Mouse (Mus musculus) thymus, postnatal 0 days (tissue): ENCODE measurements around the gene Rbm20. TPM values are rescaled to one million over a fixed set of nuclear protein-coding genes. Genes with fewer than 3 reads are reported as not detected.
"Not testable (repeated sequence)": the region's sequence is repeated elsewhere in the genome, so short reads cannot be mapped to it uniquely, and the experiment has no call there.

Experiments used
- DNase-seq: peaks from one replicate; pipeline ENCODE4 v3.0.0-alpha.2; 2015; ENCODE audit warnings: low spot score
- polyA plus RNA-seq: library from polyadenylated mRNA; unstranded; fragments of >200 nt; fragmentation: Nextera tagmentation; extraction: Ambion mirVana; gene quantifications from 2 replicates; pipeline ENCODE4 v1.2.1, GENCODE M21; 2015

The Rbm20 gene
- polyA plus RNA-seq, 1 experiment from 2014 or later = 1.8 TPM

DNA sequence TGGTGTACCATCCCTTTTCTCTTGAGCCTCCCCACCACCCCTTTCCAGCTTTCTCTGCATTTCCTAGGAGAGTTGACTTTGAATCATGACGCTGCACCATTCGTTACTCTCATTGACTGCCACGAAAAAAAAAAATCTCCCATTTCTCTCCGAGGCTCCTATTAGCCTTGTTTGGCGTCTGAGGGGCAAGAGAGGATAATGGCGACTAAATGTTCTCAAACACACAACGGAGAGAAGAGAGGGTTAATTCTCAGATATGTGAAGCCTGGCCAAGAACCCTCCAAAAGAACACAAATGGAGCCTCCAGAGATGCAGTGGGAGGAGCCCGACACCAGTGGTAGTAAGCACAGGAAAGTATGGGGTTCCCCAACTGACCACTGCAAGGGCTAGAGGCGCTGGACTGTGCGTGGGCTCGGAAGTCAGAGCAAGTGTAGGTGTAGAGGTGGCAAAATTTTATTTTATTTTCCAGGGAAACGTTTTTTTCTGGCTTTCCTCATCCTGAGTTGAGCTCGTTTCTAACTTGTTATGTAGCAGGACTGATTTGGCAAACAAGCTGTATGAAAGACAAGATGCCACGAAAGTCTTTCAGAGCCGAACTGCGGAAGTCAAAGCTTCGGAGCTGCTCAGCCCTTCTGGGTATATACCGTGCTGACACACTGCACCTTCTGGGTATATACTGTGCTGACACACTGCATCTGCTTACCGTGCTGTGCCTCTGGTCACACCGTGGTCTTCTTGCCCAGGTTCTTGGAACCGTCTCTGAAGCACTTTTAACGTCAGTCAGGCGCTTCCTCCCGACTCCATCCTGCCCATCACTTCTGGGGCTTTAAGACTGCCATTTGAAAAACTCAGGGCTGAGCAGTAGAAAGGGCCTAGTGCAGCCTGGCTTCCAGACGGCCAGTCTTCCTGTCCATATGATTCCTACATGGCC, 222.1 kb downstream of the Rbm20 start:
- DNase-seq = no peak

DNA sequence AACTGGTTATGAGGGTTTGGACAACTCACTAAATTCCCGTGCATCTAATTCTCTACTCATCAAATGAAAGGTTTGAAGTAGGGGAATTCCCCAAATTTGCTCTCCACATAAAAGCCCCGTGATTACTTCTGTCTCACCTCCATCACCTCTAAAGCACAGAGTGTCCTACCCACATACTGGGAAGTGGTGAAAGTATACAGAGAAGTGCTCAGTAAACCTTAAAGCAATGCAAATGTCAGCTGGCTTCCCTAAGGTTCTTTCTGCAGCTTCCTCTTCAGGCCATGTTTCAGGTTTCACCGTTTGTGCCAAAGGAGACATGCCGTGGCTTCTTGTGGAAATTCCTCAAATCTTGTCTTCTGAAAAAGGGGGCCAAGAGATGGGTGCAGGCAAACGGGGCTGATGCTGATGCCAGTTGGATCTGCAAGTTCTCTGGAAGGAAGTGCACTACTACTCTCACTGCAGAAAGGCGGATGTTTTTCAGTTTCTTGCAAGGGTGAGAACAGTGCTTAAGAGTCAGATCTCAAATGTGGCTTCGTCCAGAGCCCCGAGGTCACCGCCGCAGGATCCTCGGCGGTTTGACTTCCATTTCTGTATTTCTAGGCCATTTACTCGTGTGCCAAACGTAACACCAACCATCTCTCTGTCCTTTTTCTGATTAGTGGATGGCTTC, 223.0 kb downstream of the Rbm20 start:
- peak; percentile 22 for DNase-seq

DNA sequence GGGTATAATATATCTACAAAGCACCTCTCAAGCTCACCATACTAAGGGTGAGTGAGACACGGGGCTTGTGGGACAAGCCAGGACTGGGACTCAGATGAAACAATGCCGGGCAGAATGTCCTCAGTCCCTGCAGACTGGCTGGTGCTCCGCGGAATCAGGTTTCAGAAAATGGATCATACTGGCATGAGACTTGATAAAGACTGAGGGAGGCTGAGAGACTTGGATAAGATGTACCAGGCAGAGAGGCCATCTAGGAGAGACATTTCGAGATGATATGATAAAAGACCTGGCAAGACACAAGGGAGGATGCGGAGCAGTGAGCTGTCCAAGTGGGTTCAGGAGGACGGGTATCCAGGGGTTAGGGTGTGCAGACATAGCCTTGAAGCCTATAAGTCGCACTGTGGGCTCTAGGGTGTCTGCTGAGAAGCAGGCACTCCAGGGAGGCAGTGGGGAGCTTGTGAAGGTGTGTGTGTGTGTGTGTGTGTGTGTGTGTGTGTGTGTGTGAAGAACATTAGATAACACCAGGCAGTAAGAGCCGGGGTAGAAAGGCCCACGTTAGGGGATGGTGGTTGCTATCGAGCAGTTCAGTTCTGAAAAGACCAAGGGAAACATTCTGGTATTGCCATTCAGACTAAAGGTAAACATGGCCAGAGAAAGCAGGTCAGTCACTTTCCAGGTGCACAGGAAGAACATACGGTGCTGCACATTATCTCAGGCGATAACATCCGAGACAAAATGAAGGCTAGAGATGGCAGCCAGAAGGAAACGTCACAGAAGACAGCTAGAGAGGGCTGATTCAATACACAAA, 225.0 kb downstream of the Rbm20 start:
- peak; percentile 67 for DNase-seq

DNA sequence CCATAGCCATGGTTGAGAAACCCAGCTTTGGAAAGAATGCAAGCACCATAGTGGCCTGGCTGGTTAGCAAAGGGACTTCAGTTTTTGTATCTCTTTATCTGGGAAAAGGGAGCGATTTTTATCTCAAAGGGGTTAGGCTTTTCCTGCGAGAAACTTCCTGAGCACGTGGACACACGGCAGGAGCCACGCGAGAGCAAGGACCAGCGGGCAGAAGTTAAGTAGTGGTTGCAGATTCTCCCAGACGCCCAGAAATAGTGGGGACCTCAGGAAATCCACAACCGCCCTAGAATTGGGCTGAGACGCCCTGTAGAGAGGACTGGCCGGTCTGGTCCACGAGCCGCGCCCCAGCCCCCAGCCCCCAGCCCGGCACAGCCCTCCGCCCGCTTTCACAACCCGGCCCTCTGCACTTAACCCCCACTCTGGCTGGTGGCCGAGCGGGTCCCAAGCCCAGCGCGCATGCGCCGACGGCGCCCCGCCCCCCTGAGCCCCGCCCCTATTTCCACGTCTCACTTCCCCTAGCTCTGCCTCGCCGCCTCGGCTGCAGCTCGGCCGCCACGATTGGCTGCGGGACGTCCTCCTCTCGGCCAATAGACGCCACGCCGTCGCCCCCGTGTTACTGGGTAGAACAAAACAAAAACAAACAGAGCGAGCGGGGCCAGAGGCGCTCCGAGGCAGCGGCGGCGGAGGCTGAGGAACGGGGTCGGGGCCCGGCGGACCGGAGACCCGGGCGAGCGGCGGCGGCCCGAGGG, 225.8 kb downstream of the Rbm20 start:
- peak; percentile 99 for DNase-seq

DNA sequence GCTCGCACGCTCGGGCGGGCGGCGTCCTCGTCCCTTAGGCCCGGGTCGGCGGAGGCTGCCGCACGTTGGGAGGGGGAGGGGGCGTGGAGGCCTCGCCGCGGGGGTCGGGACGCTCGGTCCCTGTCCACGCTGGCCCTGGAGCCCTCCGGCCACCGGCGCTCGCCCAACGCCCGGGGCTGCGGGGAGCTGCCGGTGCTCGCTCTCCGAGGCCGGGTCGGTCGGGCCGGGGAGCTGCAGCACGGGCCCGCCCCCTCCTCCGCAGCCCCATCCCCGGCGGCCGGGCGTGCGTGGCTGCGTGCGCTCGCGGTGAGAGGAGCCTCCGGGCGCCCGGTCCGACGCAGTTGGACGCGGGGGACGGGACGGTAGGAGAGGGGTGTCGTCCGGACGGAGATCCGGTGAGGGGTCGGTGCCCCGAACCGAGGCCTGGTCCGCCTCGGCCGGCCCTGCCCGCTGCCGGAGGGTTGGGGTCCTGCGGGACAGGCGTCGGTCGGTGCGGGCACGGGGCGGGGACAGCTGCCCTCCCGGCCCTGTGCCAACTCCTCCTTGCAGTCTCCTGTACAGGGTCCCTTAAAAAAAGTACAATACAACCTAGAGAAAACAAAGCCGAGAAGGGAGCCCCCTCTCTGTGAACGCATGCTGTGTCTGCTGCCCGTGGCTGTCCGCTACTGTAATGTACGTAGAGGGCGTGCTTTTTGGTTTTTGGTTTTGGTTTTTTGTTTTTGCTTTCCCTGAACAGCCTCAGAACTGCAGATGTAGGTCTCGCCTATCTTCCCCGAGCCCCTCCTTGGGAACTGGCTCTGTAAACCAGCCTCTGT, 226.6 kb downstream of the Rbm20 start:
- peak; percentile 74 for DNase-seq

DNA sequence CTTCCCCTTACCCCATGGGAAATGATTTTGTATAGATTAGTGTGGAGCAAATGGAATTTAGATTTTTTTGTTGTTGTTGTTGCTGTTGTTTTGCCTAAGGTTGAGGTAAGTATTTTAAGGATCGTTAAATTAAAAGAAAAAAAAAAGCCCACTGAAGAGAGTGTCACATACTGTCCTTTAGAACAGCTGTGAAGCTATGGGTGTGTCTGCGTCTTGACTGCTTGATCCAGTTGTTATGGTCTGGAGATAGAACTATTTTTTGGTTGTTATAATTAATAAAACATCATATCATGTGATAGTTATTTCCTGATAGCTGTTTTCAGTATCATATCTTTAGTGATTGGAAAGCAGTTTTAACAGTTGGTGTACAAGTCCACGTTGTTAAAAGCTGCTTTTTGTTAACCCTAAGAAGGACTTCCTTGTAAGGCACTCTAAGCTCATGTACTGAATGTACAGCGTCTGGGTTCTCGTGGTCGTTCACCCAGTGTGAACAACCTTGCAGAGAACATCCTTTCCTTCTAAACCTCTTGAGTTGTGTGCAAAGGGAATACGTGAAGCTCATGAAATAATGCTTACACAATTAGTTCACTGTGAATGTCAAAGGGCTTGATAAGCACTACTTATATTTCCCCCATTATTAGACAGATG, 227.9 kb downstream of the Rbm20 start:
- no peak for DNase-seq

DNA sequence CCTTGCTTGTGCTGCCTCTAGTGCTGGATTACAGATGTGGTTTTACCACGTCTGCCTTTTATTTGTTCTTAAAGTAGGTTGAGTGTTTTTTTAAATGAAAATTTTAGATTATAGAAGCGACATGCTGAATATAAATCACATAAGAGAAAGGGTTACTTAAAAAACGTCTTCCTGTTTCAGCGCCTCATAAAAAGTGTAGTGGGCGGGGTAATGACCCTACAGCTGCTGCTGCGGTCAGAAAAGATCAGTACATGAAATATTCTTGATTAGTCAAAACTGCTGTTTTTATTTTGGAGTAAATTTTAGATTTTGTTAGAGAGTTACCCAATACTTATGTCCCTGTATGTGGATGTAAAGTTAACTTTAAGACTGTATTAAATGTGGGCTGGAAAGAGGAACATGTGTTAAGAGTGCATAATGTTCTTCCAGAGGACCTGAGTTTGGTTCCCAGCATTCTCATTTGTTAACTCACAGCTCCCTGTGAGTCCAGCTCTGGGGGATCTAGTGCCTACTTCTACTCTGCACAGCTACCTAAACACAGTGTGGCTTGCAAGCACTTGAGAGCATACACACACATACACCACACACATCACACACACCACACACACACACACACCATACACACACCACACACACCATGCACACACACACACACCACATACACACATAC, 229.1 kb downstream of the Rbm20 start:
- DNase-seq = no peak

DNA sequence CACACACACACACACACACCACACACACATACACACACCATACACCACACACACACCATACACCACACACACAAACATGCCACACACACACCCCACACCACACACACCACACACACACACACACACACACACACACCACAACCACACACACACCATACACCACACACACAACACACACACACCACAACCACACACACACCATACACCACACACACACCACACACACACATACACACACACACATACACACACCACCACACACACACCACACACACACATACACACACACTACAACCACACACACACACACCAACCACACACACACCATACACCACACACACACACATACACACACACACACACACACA, 229.6 kb downstream of the Rbm20 start:
- not testable (repeated sequence) for DNase-seq

DNA sequence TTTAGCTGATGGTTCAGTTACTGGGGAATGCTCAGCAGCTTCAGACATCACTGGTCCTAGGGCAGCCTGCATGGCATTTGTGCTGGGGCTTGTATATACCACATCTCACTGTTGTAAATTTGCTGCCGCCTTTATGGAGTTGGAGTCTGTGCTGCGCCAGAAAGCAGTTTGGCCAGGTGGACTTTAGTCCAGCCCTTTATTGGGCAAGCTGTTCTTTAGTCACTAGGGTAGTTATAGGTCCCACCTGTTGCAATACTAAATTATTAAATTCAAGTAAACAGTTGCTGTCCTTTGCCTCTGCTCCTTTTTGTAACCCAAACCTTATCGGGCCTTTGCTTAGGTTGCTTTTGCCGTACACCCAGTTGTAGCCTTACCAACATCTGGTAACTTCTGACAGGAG, 237.8 kb downstream of the Rbm20 start:
- DNase-seq = no peak

Other genes starting within 250 kb of the Rbm20 start
- gene Dusp5, start 148.2 kb upstream of the Rbm20 start, polyA plus RNA-seq = 33.2 and 34.4 TPM in 2 replicates
- gene Nutf2-ps1, start 88.2 kb upstream of the Rbm20 start, polyA plus RNA-seq = 267 and 304 TPM in 2 replicates
- gene Smc3, start 76.9 kb upstream of the Rbm20 start, polyA plus RNA-seq = 67.0 and 72.5 TPM in 2 replicates
- gene Pdcd4, start 214.9 kb downstream of the Rbm20 start, polyA plus RNA-seq = 156 and 182 TPM in 2 replicates